Mouse (Mus musculus) cortical plate, adult 2 months (tissue): ENCODE data around the gene Lmx1b.

Source experiments
- CTCF ChIP-seq: fragments of 200-500 bp; IDR thresholded peaks from 2 replicates; pipeline ENCODE4 v1.5.1; 2011; ENCODE audit warnings: mild to moderate bottlenecking, control low read depth, low read length; ENCODE audit not compliant: insufficient read depth; ENCODE audit errors: extremely low read depth
- POLR2A ChIP-seq: fragments of 200-500 bp; IDR thresholded peaks from 2 replicates; pipeline ENCODE4 v1.6.1; 2011; ENCODE audit warnings: mild to moderate bottlenecking, low read length, control low read depth; ENCODE audit not compliant: insufficient read depth; ENCODE audit errors: extremely low read depth

- TF ChIP-seq CTCF (no peak), POLR2A (no peak)
Measured at GRCm38 (mm10) chr2:33615843-33616344, 24.4 kb downstream of the Lmx1b start.
